Mouse (Mus musculus) MEL (cell line): ENCODE measurements around the gene Abcd2. TPM values are rescaled to one million over a fixed set of nuclear protein-coding genes. Genes with fewer than 3 reads are reported as not detected.

ENCODE experiments used
- DNase-seq: peaks from one replicate; pipeline ENCODE4 v3.0.0; 2011; ENCODE audit warnings: low read depth, low spot score
- H3K27ac ChIP-seq: 2 replicates; pipeline ENCODE4 v1.5.1; 2012; ENCODE audit warnings: low read depth, mild to moderate bottlenecking, control low read depth, low read length, moderate library complexity; ENCODE audit not compliant: control insufficient read depth
- H3K27me3 ChIP-seq, 2 experiments: fragments of 150-350 bp in 1 of 2; sonication (generic) in 1 of 2; 2 replicates each; pipeline ENCODE4 v1.6.1; 2012; ENCODE audit warnings: low read length in 2 of 2, mild to moderate bottlenecking in 2 of 2, improper control_type of control experiment in 1 of 2, moderate library complexity in 1 of 2; ENCODE audit not compliant: insufficient read depth in 2 of 2, control insufficient read depth in 1 of 2
- H3K36me3 ChIP-seq, 2 experiments: 2 replicates each; pipeline ENCODE4 v1.6.1; 2012 to 2014; ENCODE audit warnings: low read length in 2 of 2, improper control_type of control experiment in 1 of 2, inconsistent platforms in 1 of 2, mild to moderate bottlenecking in 1 of 2; ENCODE audit not compliant: insufficient read depth in 2 of 2, control insufficient read depth in 1 of 2
- H3K4me1 ChIP-seq, 2 experiments: fragments of 150-350 bp in 1 of 2; sonication (generic) in 1 of 2; 2 replicates each; pipeline ENCODE4 v1.6.1; 2012; ENCODE audit warnings: low read length in 2 of 2, improper control_type of control experiment in 1 of 2, mild to moderate bottlenecking in 1 of 2; ENCODE audit not compliant: insufficient read depth in 2 of 2, control insufficient read depth in 1 of 2
- H3K4me3 ChIP-seq, 2 experiments: fragments of 150-350 bp in 1 of 2; sonication (generic) in 1 of 2; 2 replicates each; pipeline ENCODE4 v1.5.1; 2012; ENCODE audit warnings: low read depth in 2 of 2, low read length in 2 of 2, mild to moderate bottlenecking in 2 of 2, moderate library complexity in 2 of 2, control low read depth in 1 of 2, improper control_type of control experiment in 1 of 2; ENCODE audit not compliant: control insufficient read depth in 1 of 2, insufficient read depth in 1 of 2
- H3K79me2 ChIP-seq: 2 replicates; pipeline ENCODE4 v1.6.1; 2012; ENCODE audit warnings: mild to moderate bottlenecking, low read length, moderate library complexity; ENCODE audit not compliant: control insufficient read depth, poor library complexity, insufficient read depth
- H3K9ac ChIP-seq: 2 replicates; pipeline ENCODE4 v1.6.1; 2012; ENCODE audit warnings: low read depth, mild to moderate bottlenecking, control low read depth, low read length, moderate library complexity; ENCODE audit not compliant: control insufficient read depth, poor library complexity, severe bottlenecking
- H3K9me3 ChIP-seq: fragments of 150-350 bp; sonication (generic); replicated peaks from 2 replicates; pipeline ENCODE4 v1.6.1; 2012; ENCODE audit warnings: mild to moderate bottlenecking, low read length, improper control_type of control experiment, moderate library complexity; ENCODE audit not compliant: insufficient read depth
- CHD2 ChIP-seq: IDR thresholded peaks from 2 replicates; pipeline ENCODE4 v1.6.1; 2011; ENCODE audit warnings: low read length, improper control_type of control experiment
- CTCF ChIP-seq, 3 experiments: IDR thresholded peaks in 2 of 3; conservative IDR thresholded peaks in 1 of 3; 2 replicates each; pipeline ENCODE4 v1.5.1; 2011 to 2012; ENCODE audit warnings: low read length in 3 of 3, low read depth in 2 of 3, mild to moderate bottlenecking in 2 of 3, improper control_type of control experiment in 1 of 3, inconsistent platforms in 1 of 3, mixed read lengths in 1 of 3, moderate library complexity in 1 of 3; ENCODE audit not compliant: control insufficient read depth in 1 of 3, insufficient read depth in 1 of 3, poor library complexity in 1 of 3, severe bottlenecking in 1 of 3
- EP300 ChIP-seq, 2 experiments: IDR thresholded peaks; 2 replicates each; pipeline ENCODE4 v1.6.1; 2011; ENCODE audit warnings: improper control_type of control experiment in 2 of 2, low read length in 2 of 2, low read depth in 1 of 2, mild to moderate bottlenecking in 1 of 2
- ETS1 ChIP-seq: IDR thresholded peaks from 2 replicates; pipeline ENCODE4 v1.6.1; 2012; ENCODE audit warnings: low read depth, mild to moderate bottlenecking, inconsistent platforms, low read length, improper control_type of control experiment, moderate library complexity
- KAT2A ChIP-seq: conservative IDR thresholded peaks from 2 replicates; pipeline ENCODE4 v1.6.1; 2012; ENCODE audit warnings: low read depth, low read length, improper control_type of control experiment, inconsistent platforms
- MAFK ChIP-seq: IDR thresholded peaks from 2 replicates; pipeline ENCODE4 v1.6.1; 2011; ENCODE audit warnings: low read depth, mild to moderate bottlenecking, low read length, improper control_type of control experiment, borderline replicate concordance
- MAX ChIP-seq: IDR thresholded peaks from 2 replicates; pipeline ENCODE4 v1.6.1; 2011; ENCODE audit warnings: low read length, improper control_type of control experiment
- MEF2A ChIP-seq: IDR thresholded peaks from 2 replicates; pipeline ENCODE4 v1.6.1; 2014; ENCODE audit warnings: low read depth, mild to moderate bottlenecking, inconsistent platforms, low read length, improper control_type of control experiment; ENCODE audit not compliant: poor library complexity, insufficient replicate concordance, severe bottlenecking; ENCODE audit errors: extremely low read depth
- NELFE ChIP-seq: IDR thresholded peaks from 2 replicates; pipeline ENCODE4 v1.6.1; 2011; ENCODE audit warnings: low read depth, low read length, improper control_type of control experiment
- NRF1 ChIP-seq: IDR thresholded peaks from 2 replicates; pipeline ENCODE4 v1.6.1; 2014; ENCODE audit warnings: low read depth, mild to moderate bottlenecking, inconsistent platforms, low read length, improper control_type of control experiment, moderate library complexity; ENCODE audit not compliant: poor library complexity, insufficient read depth, severe bottlenecking
- POLR2A ChIP-seq, 2 experiments: IDR thresholded peaks; 2 replicates each; pipeline ENCODE4 v1.6.1; 2011 to 2012; ENCODE audit warnings: low read length in 2 of 2, mild to moderate bottlenecking in 2 of 2, control low read depth in 1 of 2, improper control_type of control experiment in 1 of 2, low read depth in 1 of 2, moderate library complexity in 1 of 2; ENCODE audit not compliant: control insufficient read depth in 1 of 2, insufficient read depth in 1 of 2, poor library complexity in 1 of 2
- POLR2AphosphoS2 ChIP-seq: IDR thresholded peaks from 2 replicates; pipeline ENCODE4 v1.6.1; 2011; ENCODE audit warnings: low read length, improper control_type of control experiment
- RAD21 ChIP-seq: IDR thresholded peaks from 2 replicates; pipeline ENCODE4 v1.6.1; 2011; ENCODE audit warnings: mild to moderate bottlenecking, low read depth, low read length, improper control_type of control experiment
- RCOR1 ChIP-seq: IDR thresholded peaks from 2 replicates; pipeline ENCODE4 v1.6.1; 2012; ENCODE audit warnings: low read depth, mild to moderate bottlenecking, inconsistent platforms, low read length, improper control_type of control experiment
- TBP ChIP-seq: IDR thresholded peaks from 2 replicates; pipeline ENCODE4 v1.8.0; 2011; ENCODE audit warnings: low read depth, low read length, improper control_type of control experiment
- TCF12 ChIP-seq: IDR thresholded peaks from 2 replicates; pipeline ENCODE4 v1.6.1; 2014; ENCODE audit warnings: low read depth, mild to moderate bottlenecking, inconsistent platforms, low read length, improper control_type of control experiment, moderate library complexity
- USF1 ChIP-seq: IDR thresholded peaks from 2 replicates; pipeline ENCODE4 v1.6.1; 2014; ENCODE audit warnings: low read depth, mild to moderate bottlenecking, inconsistent platforms, low read length, improper control_type of control experiment, moderate library complexity
- ZKSCAN1 ChIP-seq: IDR thresholded peaks from 2 replicates; pipeline ENCODE4 v1.6.1; 2012; ENCODE audit warnings: low read depth, mild to moderate bottlenecking, inconsistent platforms, low read length, improper control_type of control experiment, moderate library complexity
- ZMIZ1 ChIP-seq: IDR thresholded peaks from 2 replicates; pipeline ENCODE4 v1.6.1; 2012; ENCODE audit warnings: low read depth, mild to moderate bottlenecking, inconsistent platforms, low read length, improper control_type of control experiment, moderate library complexity
- ZNF384 ChIP-seq: IDR thresholded peaks from 2 replicates; pipeline ENCODE4 v1.6.1; 2012; ENCODE audit warnings: low read depth, mild to moderate bottlenecking, inconsistent platforms, low read length, improper control_type of control experiment
- polyA plus RNA-seq, 2 experiments: library from polyadenylated mRNA; stranded (reverse) in 1 of 2; unstranded in 1 of 2; fragments of >175 nt in 1 of 2; fragments of >200 nt in 1 of 2; gene quantifications; 2 replicates each; pipeline versions ENCODE4 v1.2.1 to v1.2.4; 2012; ENCODE audit warnings: low replicate concordance in 2 of 2, low read depth in 1 of 2; ENCODE audit not compliant: insufficient read length in 2 of 2, insufficient read depth in 1 of 2, missing spikeins in 1 of 2
- total RNA-seq: library from RNA; depleted of rRNA; stranded (reverse); fragments of 300-350 nt; gene quantifications from 2 replicates; pipeline ENCODE4 v1.2.3, GENCODE M21; 2012; rRNA removed

Abcd2 gene
- total and polyA plus RNA-seq, 3 experiments: not detected

- Histone ChIP-seq H3K4me1 (no peaks in the 10 kb centered on the region), H3K9me3 (no peaks in the 10 kb centered on the region), H3K79me2 (no peaks in the 10 kb centered on the region), H3K27ac (no peak overlapping the region), H3K36me3 (no peaks in the 10 kb centered on the region), H3K9ac (no peak overlapping the region), H3K4me3 (no peak overlapping the region), H3K27me3 (no peaks in the 10 kb centered on the region)
- no peak for DNase-seq
- TF ChIP-seq ZKSCAN1 (no peak), NRF1 (no peak), RAD21 (no peak), ZMIZ1 (no peak), RCOR1 (no peak), MAFK (no peak), POLR2A (IDR thresholded peaks at IDR 0.05; ENCODE audit: control insufficient read depth in 1 of 2, insufficient read depth in 1 of 2, low read depth in 1 of 2, low read length in 2 of 2, poor library complexity in 1 of 2) (no peak), TCF12 (no peak), NELFE (no peak), EP300 (IDR thresholded peaks at IDR 0.05; ENCODE audit: low read depth in 1 of 2, low read length in 2 of 2) (no peak), TBP (no peak), CHD2 (no peak), ETS1 (no peak), KAT2A (no peak), MEF2A (no peak), CTCF (IDR thresholded peaks at IDR 0.05 in 2 of 3, conservative IDR thresholded peaks at IDR 0.05 in 1 of 3; ENCODE audit: control insufficient read depth in 1 of 3, insufficient read depth in 1 of 3, low read depth in 2 of 3, low read length in 3 of 3, poor library complexity in 1 of 3, severe bottlenecking in 1 of 3) (no peak), POLR2AphosphoS2 (no peak), ZNF384 (no peak), USF1 (no peak)
Measured at GRCm38 (mm10) chr15:91103305-91103704, 88.3 kb downstream of the Abcd2 start.

- no peak for TF ChIP-seq MAX
- no peak for TF ChIP-seq CHD2
- TF ChIP-seq, all 39 proteins: peak for 0
- H3K9ac ChIP-seq: no peak overlapping the region
Measured at GRCm38 (mm10) chr15:91096606-91097005, 95.0 kb downstream of the Abcd2 start.

More at GRCm38 (mm10) chr15:91096606-91097005, 95.0 kb downstream of the Abcd2 start:
- Histone ChIP-seq H3K79me2 (no peaks in the 10 kb centered on the region), H3K9me3 (no peaks in the 10 kb centered on the region), H3K27me3 (no peaks in the 10 kb centered on the region), H3K36me3 (no peaks in the 10 kb centered on the region), H3K4me3 (no peak overlapping the region), H3K4me1 (no peaks in the 10 kb centered on the region), H3K27ac (no peak overlapping the region)
- DNase-seq: no peak

Other genes with a start within 250 kb of the Abcd2 start
- not detected in 2 replicates for gene Kif21a, start 141.9 kb downstream of the Abcd2 start, total RNA-seq
- not detected for gene Kif21a, start 141.9 kb downstream of the Abcd2 start, polyA plus RNA-seq
- not detected in 2 replicates for gene CN725425, start 7.7 kb upstream of the Abcd2 start, total RNA-seq
- gene CN725425, start 7.7 kb upstream of the Abcd2 start, polyA plus RNA-seq: not detected